Mouse (Mus musculus): ENCODE measurements around the gene Chrnb4. TPM values are rescaled to one million over a fixed set of nuclear protein-coding genes. Genes with fewer than 3 reads are reported as not detected.

Gene Chrnb4
- polyA plus RNA-seq (2016; fragmentation: Nextera tagmentation; extraction: Ambion mirVana) = 0.04 TPM in 1 of 2 replicates, not detected in the other

GRCm38 (mm10) chr9:55048211-55048880, at the start of gene Chrnb4:
Chrnb4 (minus strand) TSS chr9:55048779.
- H3K9ac ChIP-seq = no peak within 1 kb of the TSS
- H3K9me3 ChIP-seq (replicated peaks) = no peaks in the 10 kb centered on the region
- H3K36me3 ChIP-seq = no peaks in the 10 kb centered on the region
- peak within 1 kb of the TSS; percentile 46 for H3K4me3 ChIP-seq
- no peak; the same call in 1 of the 2 replicates for ATAC-seq
- 3% methylated on average over 23 of the region's 23 CpGs for WGBS (ENCODE audit: insufficient replicate concordance)
- H3K4me1 ChIP-seq = peaks cover 12% of the 10 kb centered on the region
- peak within 1 kb of the TSS; percentile 67 for H3K4me2 ChIP-seq
- H3K27me3 ChIP-seq (replicated peaks) = peaks cover 28% of the 10 kb centered on the region
- no peak within 1 kb of the TSS for H3K27ac ChIP-seq

- Histone ChIP-seq H3K27ac (no peak overlapping the region), H3K9ac (no peak overlapping the region), H3K4me1 (no peaks in the 10 kb centered on the region), H3K4me3 (no peak overlapping the region), H3K9me3 (replicated peaks) (no peaks in the 10 kb centered on the region), H3K36me3 (no peaks in the 10 kb centered on the region), H3K4me2 (no peak overlapping the region), H3K27me3 (replicated peaks) (0 out of 2 replicates have a peak, but pooled peaks cover 3% of the 10 kb centered on the region)
- no peak for ATAC-seq
- WGBS (ENCODE audit: insufficient replicate concordance) = 79% methylated on average over 4 of the region's 4 CpGs
These were observed 48.3 kb upstream of the Chrnb4 start for GRCm38 (mm10) chr9:55096870-55097269.

- WGBS (ENCODE audit: insufficient replicate concordance) = 58% methylated on average over 3 of the region's 3 CpGs
- H3K27me3 ChIP-seq (replicated peaks) = 0 out of 2 replicates have a peak, but pooled peaks cover 3% of the 10 kb centered on the region
These were observed 47.5 kb upstream of the Chrnb4 start for GRCm38 (mm10) chr9:55096033-55096432.

GRCm38 (mm10) chr9:55090141-55090540, 41.6 kb upstream of the Chrnb4 start:
- no peaks in the 10 kb centered on the region for H3K36me3 ChIP-seq
- WGBS (ENCODE audit: insufficient replicate concordance) = 51% methylated on average over 5 of the region's 5 CpGs
- no peaks in the 10 kb centered on the region for H3K9me3 ChIP-seq (replicated peaks)
- no peak overlapping the region for H3K27ac ChIP-seq
- H3K4me1 ChIP-seq = no peaks in the 10 kb centered on the region
- no peak overlapping the region for H3K4me3 ChIP-seq
- H3K27me3 ChIP-seq (replicated peaks) = no peaks in the 10 kb centered on the region
- H3K4me2 ChIP-seq = no peak overlapping the region
- no peak overlapping the region for H3K9ac ChIP-seq
- no peak for ATAC-seq

More at GRCm38 (mm10) chr9:55096033-55096432, 47.5 kb upstream of the Chrnb4 start:
- no peaks in the 10 kb centered on the region for H3K36me3 ChIP-seq
- no peaks in the 10 kb centered on the region for H3K9me3 ChIP-seq (replicated peaks)
- no peak overlapping the region for H3K27ac ChIP-seq
- no peak overlapping the region for H3K4me2 ChIP-seq
- H3K4me3 ChIP-seq = no peak overlapping the region
- H3K4me1 ChIP-seq = no peaks in the 10 kb centered on the region
- no peak overlapping the region for H3K9ac ChIP-seq
- no peak for ATAC-seq

GRCm38 (mm10) chr9:55089226-55089625, 40.6 kb upstream of the Chrnb4 start:
- no peak for ATAC-seq
- Histone ChIP-seq H3K27me3 (replicated peaks) (no peaks in the 10 kb centered on the region), H3K9me3 (replicated peaks) (no peaks in the 10 kb centered on the region), H3K4me2 (no peak overlapping the region), H3K4me1 (no peaks in the 10 kb centered on the region), H3K9ac (no peak overlapping the region), H3K36me3 (no peaks in the 10 kb centered on the region), H3K27ac (no peak overlapping the region), H3K4me3 (no peak overlapping the region)
- WGBS (ENCODE audit: insufficient replicate concordance) = 83% methylated on average over 2 of the region's 2 CpGs

- H3K27me3 ChIP-seq (replicated peaks) = no peaks in the 10 kb centered on the region
- WGBS (ENCODE audit: insufficient replicate concordance) = 37% methylated on average over 7 of the region's 7 CpGs
- no peak overlapping the region for H3K4me2 ChIP-seq
- no peak overlapping the region for H3K27ac ChIP-seq
- no peak overlapping the region for H3K9ac ChIP-seq
- ATAC-seq = no peak
- H3K36me3 ChIP-seq = no peaks in the 10 kb centered on the region
- H3K4me3 ChIP-seq = no peak overlapping the region
- no peaks in the 10 kb centered on the region for H3K9me3 ChIP-seq (replicated peaks)
- H3K4me1 ChIP-seq = no peaks in the 10 kb centered on the region
These were observed 34.8 kb upstream of the Chrnb4 start for GRCm38 (mm10) chr9:55083154-55083913.

- Histone ChIP-seq H3K9me3 (replicated peaks) (no peaks in the 10 kb centered on the region), H3K4me3 (no peak overlapping the region), H3K36me3 (no peaks in the 10 kb centered on the region), H3K9ac (no peak overlapping the region), H3K4me1 (no peaks in the 10 kb centered on the region), H3K27me3 (replicated peaks) (no peaks in the 10 kb centered on the region), H3K27ac (no peak overlapping the region), H3K4me2 (no peak overlapping the region)
- WGBS (ENCODE audit: insufficient replicate concordance) = 35% methylated on average over 5 of the region's 5 CpGs
- no peak for ATAC-seq
These were observed 19.3 kb upstream of the Chrnb4 start for GRCm38 (mm10) chr9:55067965-55068265.

- no peaks in the 10 kb centered on the region for H3K9me3 ChIP-seq (replicated peaks)
- no peak overlapping the region for H3K9ac ChIP-seq
- H3K27me3 ChIP-seq (replicated peaks) = 0 out of 2 replicates have a peak, but pooled peaks cover 2% of the 10 kb centered on the region
- no peak overlapping the region for H3K4me2 ChIP-seq
- no peaks in the 10 kb centered on the region for H3K36me3 ChIP-seq
- H3K27ac ChIP-seq = no peak overlapping the region
- H3K4me1 ChIP-seq = no peaks in the 10 kb centered on the region
- 51% methylated on average over 8 of the region's 8 CpGs for WGBS (ENCODE audit: insufficient replicate concordance)
- ATAC-seq = no peak
- H3K4me3 ChIP-seq = no peak overlapping the region
These were observed 18.8 kb upstream of the Chrnb4 start for GRCm38 (mm10) chr9:55067260-55067964.

GRCm38 (mm10) chr9:55065241-55065640, 16.7 kb upstream of the Chrnb4 start:
- Histone ChIP-seq H3K4me1 (no peaks in the 10 kb centered on the region), H3K36me3 (no peaks in the 10 kb centered on the region), H3K4me2 (no peak overlapping the region), H3K9me3 (replicated peaks) (no peaks in the 10 kb centered on the region), H3K27me3 (replicated peaks) (0 out of 2 replicates have a peak, but pooled peaks cover 12% of the 10 kb centered on the region), H3K9ac (no peak overlapping the region), H3K4me3 (no peak overlapping the region), H3K27ac (no peak overlapping the region)
- no peak for ATAC-seq
- 65% methylated on average over 9 of the region's 9 CpGs for WGBS (ENCODE audit: insufficient replicate concordance)

GRCm38 (mm10) chr9:55058067-55058466, 9.5 kb upstream of the Chrnb4 start:
- Histone ChIP-seq H3K4me2 (no peak overlapping the region), H3K4me1 (no peaks in the 10 kb centered on the region), H3K4me3 (no peak overlapping the region), H3K36me3 (no peaks in the 10 kb centered on the region), H3K27me3 (replicated peaks) (peaks cover 12% of the 10 kb centered on the region; the same call in 1 of the 2 replicates), H3K27ac (no peak overlapping the region), H3K9ac (no peak overlapping the region), H3K9me3 (replicated peaks) (no peaks in the 10 kb centered on the region)
- no peak for ATAC-seq
- 82% methylated on average over 4 of the region's 4 CpGs for WGBS (ENCODE audit: insufficient replicate concordance)

- Histone ChIP-seq H3K9me3 (replicated peaks) (no peaks in the 10 kb centered on the region), H3K9ac (no peak overlapping the region), H3K4me2 (no peak overlapping the region), H3K27me3 (replicated peaks) (no peaks in the 10 kb centered on the region; the same call in 1 of the 2 replicates), H3K27ac (no peak overlapping the region), H3K4me3 (no peak overlapping the region), H3K4me1 (no peaks in the 10 kb centered on the region), H3K36me3 (no peaks in the 10 kb centered on the region)
- ATAC-seq = no peak
- 72% methylated on average over 2 of the region's 2 CpGs for WGBS (ENCODE audit: insufficient replicate concordance)
These were observed 6.9 kb upstream of the Chrnb4 start for GRCm38 (mm10) chr9:55055386-55055930.

GRCm38 (mm10) chr9:55046764-55047163, 1.8 kb downstream of the Chrnb4 start:
- Histone ChIP-seq H3K4me1 (peaks cover 12% of the 10 kb centered on the region), H3K4me2 (no peak overlapping the region), H3K4me3 (no peak overlapping the region), H3K27ac (no peak overlapping the region), H3K9ac (no peak overlapping the region), H3K9me3 (replicated peaks) (no peaks in the 10 kb centered on the region), H3K36me3 (no peaks in the 10 kb centered on the region), H3K27me3 (replicated peaks) (peaks cover 28% of the 10 kb centered on the region)
- ATAC-seq = no peak
- WGBS (ENCODE audit: insufficient replicate concordance) = under 1% methylated on average over 3 of the region's 3 CpGs
